Mouse (Mus musculus): ENCODE results near the gene Klhdc10.

DNA sequence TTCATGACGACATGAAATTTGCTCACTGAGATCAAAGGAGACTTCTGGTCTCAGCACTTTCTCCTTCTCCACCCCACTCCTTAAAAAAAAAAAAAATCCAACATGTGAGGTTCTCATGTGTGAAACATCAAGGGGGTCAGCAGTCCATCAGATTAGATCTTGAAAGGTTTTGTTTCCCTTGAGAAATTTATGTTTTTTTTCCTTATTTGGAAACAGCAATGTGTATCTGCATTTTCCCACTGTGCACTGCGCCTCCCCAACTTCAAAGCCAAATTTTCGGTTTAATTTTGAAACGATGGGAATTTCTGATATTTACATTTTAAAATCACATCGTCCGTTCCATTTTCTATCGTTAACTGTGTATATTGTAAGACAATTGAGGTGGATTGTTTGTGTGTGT lies 952 bp upstream of the Klhdc10 start:
- TF ChIP-seq POU5F1 (IDR thresholded peaks at IDR 0.05; ENCODE audit: borderline replicate concordance, low read length), result no peak
- TF ChIP-seq CTCF (conservative IDR thresholded peaks at IDR 0.05; ENCODE audit: low read length), result no peak

All from E14TG2a.4 (cell line).